Mouse (Mus musculus) bone marrow, adult 2 months (tissue): ENCODE results near the gene Gm5148. TPM values are rescaled to one million over a fixed set of nuclear protein-coding genes. Genes with fewer than 3 reads are reported as not detected.

Experiments
- H3K27ac ChIP-seq: fragments of 200-500 bp; 2 replicates; pipeline ENCODE4 v1.5.1; 2012; ENCODE audit warnings: low read depth, mild to moderate bottlenecking, control low read depth, inconsistent platforms, low read length; ENCODE audit not compliant: control insufficient read depth, poor library complexity, insufficient read depth
- H3K4me1 ChIP-seq: fragments of 200-500 bp; 2 replicates; pipeline ENCODE4 v1.6.1; 2011; ENCODE audit warnings: low read length; ENCODE audit not compliant: control insufficient read depth, insufficient read depth
- H3K4me3 ChIP-seq: fragments of 200-500 bp; replicated peaks from 2 replicates; pipeline ENCODE3; 2011; ENCODE audit warnings: mild to moderate bottlenecking, low read depth, low read length, control low read depth; ENCODE audit not compliant: control insufficient read depth
- CTCF ChIP-seq: fragments of 200-500 bp; IDR thresholded peaks from 2 replicates; pipeline ENCODE4 v1.5.1; 2011; ENCODE audit warnings: low read length, control low read depth; ENCODE audit not compliant: control insufficient read depth, insufficient read depth
- POLR2A ChIP-seq: fragments of 200-500 bp; IDR thresholded peaks from 2 replicates; pipeline ENCODE4 v1.6.1; 2011; ENCODE audit warnings: low read depth, mild to moderate bottlenecking, control low read depth, low read length, borderline replicate concordance; ENCODE audit not compliant: control insufficient read depth
- WGBS: fragments of 180-500 bp; shearing (Covaris S2); methylation state at CpG from one replicate; pipeline ENCODE4 v1.1.7; 2018; 5-methylcytosine and 5-hydroxymethylcytosine counted together
- polyA plus RNA-seq: library from polyadenylated mRNA; stranded (reverse); fragments of >200 nt; gene quantifications from 2 replicates; pipeline ENCODE4 v1.2.4, GENCODE M21; 2011; ENCODE audit warnings: low replicate concordance; ENCODE audit not compliant: missing spikeins, insufficient read depth, insufficient read length

The Gm5148 gene
- polyA plus RNA-seq, 1 experiment: 2.0 TPM

GRCm38 (mm10) chr3:37672266-37673040, 51.8 kb downstream of the Gm5148 start:
- WGBS: 63% methylated on average over 15 of the region's 15 CpGs
- no peak for TF ChIP-seq CTCF
- TF ChIP-seq POLR2A: no peak
- no peak overlapping the region for H3K27ac ChIP-seq
- no peak overlapping the region for H3K4me3 ChIP-seq
- H3K4me1 ChIP-seq: no peaks in the 10 kb centered on the region; the same call in 1 of the 2 replicates

GRCm38 (mm10) chr3:37669100-37669499, 55.2 kb downstream of the Gm5148 start:
- Histone ChIP-seq H3K4me1 (no peaks in the 10 kb centered on the region), H3K27ac (no peak overlapping the region), H3K4me3 (no peak overlapping the region)
- TF ChIP-seq CTCF: no peak
- TF ChIP-seq POLR2A: no peak
- WGBS: 91% methylated on average over 20 of the region's 20 CpGs

GRCm38 (mm10) chr3:37668652-37669051, 55.6 kb downstream of the Gm5148 start:
- H3K27ac ChIP-seq: no peak overlapping the region
- H3K4me3 ChIP-seq: no peak overlapping the region
- 78% methylated on average over 12 of the region's 12 CpGs for WGBS
- TF ChIP-seq CTCF (no peak), POLR2A (no peak)
- H3K4me1 ChIP-seq: no peaks in the 10 kb centered on the region

DNA sequence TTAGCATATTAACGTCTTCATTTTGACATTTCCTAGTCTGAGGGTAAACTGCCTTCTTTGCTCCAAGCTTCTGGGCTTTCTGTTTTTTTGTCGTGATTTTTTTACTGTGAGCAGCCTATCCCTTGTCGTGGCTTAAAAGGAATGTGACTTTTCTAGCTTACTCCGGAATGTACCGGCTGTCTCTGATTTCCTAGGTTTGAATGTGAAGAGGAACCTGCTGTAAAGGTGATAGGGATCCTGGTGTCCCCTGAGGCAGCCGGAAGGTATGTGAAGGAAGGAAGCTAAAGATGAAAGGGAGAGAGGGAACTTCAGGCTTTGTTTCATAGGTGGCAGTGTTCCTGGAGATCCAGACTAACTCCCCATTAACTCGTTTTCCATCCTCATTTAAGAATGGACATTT, 56.6 kb downstream of the Gm5148 start:
- Histone ChIP-seq H3K4me3 (no peak overlapping the region), H3K27ac (no peak overlapping the region), H3K4me1 (no peaks in the 10 kb centered on the region)
- TF ChIP-seq CTCF (no peak), POLR2A (no peak)
- 25% methylated on average over 7 of the region's 7 CpGs for WGBS

GRCm38 (mm10) chr3:37667119-37667467, 57.2 kb downstream of the Gm5148 start:
- H3K4me1 ChIP-seq: no peaks in the 10 kb centered on the region
- no peak overlapping the region for H3K27ac ChIP-seq
- no peak for TF ChIP-seq POLR2A
- TF ChIP-seq CTCF: no peak
- 20% methylated on average over 2 of the region's 2 CpGs for WGBS
- no peak overlapping the region for H3K4me3 ChIP-seq

GRCm38 (mm10) chr3:37666291-37667118, 57.8 kb downstream of the Gm5148 start:
- H3K27ac ChIP-seq: no peak overlapping the region
- H3K4me1 ChIP-seq: no peaks in the 10 kb centered on the region
- H3K4me3 ChIP-seq: no peak overlapping the region
- TF ChIP-seq CTCF: no peak
- TF ChIP-seq POLR2A: no peak
- 11% methylated on average over 9 of the region's 9 CpGs for WGBS

Other genes starting within 250 kb of the Gm5148 start
- gene Spry1, start 84.5 kb downstream of the Gm5148 start, polyA plus RNA-seq: 5.1 and 6.2 TPM in 2 replicates